Mouse (Mus musculus) central nervous system, embryonic 11.5 days (tissue): Measurements from ENCODE around the gene Cyp21a1. TPM values are rescaled to one million over a fixed set of nuclear protein-coding genes. Genes with fewer than 3 reads are reported as not detected.

Source experiments
- polyA plus RNA-seq: library from polyadenylated mRNA; depleted of rRNA; stranded (reverse); fragments of >200 nt; gene quantifications from 2 replicates; pipeline ENCODE4 v1.2.3, GENCODE M21; 2012; rRNA removed

Cyp21a1 gene
- polyA plus RNA-seq = 0.04 TPM in 2 replicates

GRCm38 (mm10) chr17:34804301-34804700 is at the start of gene Cyp21a1:
TSS of gene Cyp21a1 (minus strand) at chr17:34804561.

GRCm38 (mm10) chr17:34849722-34850516 is 45.6 kb upstream of the Cyp21a1 start, which contains the start of the genes Skiv2l and Nelfe:
TSS of gene Skiv2l (minus strand) at chr17:34850210.
TSS of gene Nelfe (plus strand) at chr17:34850391.

GRCm38 (mm10) chr17:34836856-34837221 is 32.5 kb upstream of the Cyp21a1 start, which contains the start of the genes Stk19 and Dxo:
TSS of gene Stk19 (minus strand) at chr17:34836945.
TSS of gene Dxo (plus strand) at chr17:34837019.

Other genes starting within 250 kb of the Cyp21a1 start
- 12.7 and 23.2 TPM in 2 replicates for gene Notch4, start 240.3 kb downstream of the Cyp21a1 start, polyA plus RNA-seq
- gene Gpsm3, start 214.8 kb downstream of the Cyp21a1 start, polyA plus RNA-seq = 3.7 and 6.2 TPM in 2 replicates
- gene Pbx2, start 213.3 kb downstream of the Cyp21a1 start, polyA plus RNA-seq = 163 and 174 TPM in 2 replicates
- 12.3 and 15.5 TPM in 2 replicates for gene Ager, start 206.7 kb downstream of the Cyp21a1 start, polyA plus RNA-seq
- gene Rnf5, start 200.9 kb downstream of the Cyp21a1 start, polyA plus RNA-seq = 146 and 186 TPM in 2 replicates
- 91.7 and 142 TPM in 2 replicates for gene Agpat1, start 200.3 kb downstream of the Cyp21a1 start, polyA plus RNA-seq
- 6.8 and 9.5 TPM in 2 replicates for gene Egfl8, start 188.6 kb downstream of the Cyp21a1 start, polyA plus RNA-seq
- 18.8 and 23.6 TPM in 2 replicates for gene Ppt2, start 176.1 kb downstream of the Cyp21a1 start, polyA plus RNA-seq
- 7.1 and 9.7 TPM in 2 replicates for gene Prrt1, start 175.0 kb downstream of the Cyp21a1 start, polyA plus RNA-seq
- gene Fkbpl, start 159.8 kb downstream of the Cyp21a1 start, polyA plus RNA-seq = 5.1 and 6.5 TPM in 2 replicates
- gene Atf6b, start 157.4 kb downstream of the Cyp21a1 start, polyA plus RNA-seq = 59.4 and 71.2 TPM in 2 replicates
- 0.06 and 0.09 TPM in 2 replicates for gene Tnxb, start 134.0 kb downstream of the Cyp21a1 start, polyA plus RNA-seq
- gene C4b, start 60.7 kb downstream of the Cyp21a1 start, polyA plus RNA-seq = 0.05 and 0.07 TPM in 2 replicates
- gene Stk19, start 32.4 kb upstream of the Cyp21a1 start, polyA plus RNA-seq = 46.3 and 66.7 TPM in 2 replicates
- gene Dxo, start 32.5 kb upstream of the Cyp21a1 start, polyA plus RNA-seq = 70.9 and 71.2 TPM in 2 replicates
- gene Skiv2l, start 45.6 kb upstream of the Cyp21a1 start, polyA plus RNA-seq = 65.5 and 77.4 TPM in 2 replicates
- gene Nelfe, start 45.8 kb upstream of the Cyp21a1 start, polyA plus RNA-seq = 94.0 and 142 TPM in 2 replicates
- gene Cfb, start 58.0 kb upstream of the Cyp21a1 start, polyA plus RNA-seq = 1.9 and 6.9 TPM in 2 replicates
- gene Zbtb12, start 74.9 kb upstream of the Cyp21a1 start, polyA plus RNA-seq = 73.5 and 98.0 TPM in 2 replicates
- gene Gm20547, start 77.5 kb upstream of the Cyp21a1 start, polyA plus RNA-seq = not detected in 2 replicates
- gene C2, start 93.7 kb upstream of the Cyp21a1 start, polyA plus RNA-seq = 1.6 and 2.2 TPM in 2 replicates
- gene Ehmt2, start 93.9 kb upstream of the Cyp21a1 start, polyA plus RNA-seq = 218 and 222 TPM in 2 replicates
- 0.08 and 0.11 TPM in 2 replicates for gene Slc44a4, start 109.9 kb upstream of the Cyp21a1 start, polyA plus RNA-seq
- 14.5 and 15.9 TPM in 2 replicates for gene Neu1, start 126.7 kb upstream of the Cyp21a1 start, polyA plus RNA-seq
- 3.0 and 3.4 TPM in 2 replicates for gene Hspa1b, start 154.7 kb upstream of the Cyp21a1 start, polyA plus RNA-seq
- not detected in 2 replicates for gene Gm20481, start 165.4 kb upstream of the Cyp21a1 start, polyA plus RNA-seq
- gene Hspa1a, start 167.6 kb upstream of the Cyp21a1 start, polyA plus RNA-seq = 1.4 and 2.2 TPM in 2 replicates
- 0.22 and 0.31 TPM in 2 replicates for gene Hspa1l, start 168.1 kb upstream of the Cyp21a1 start, polyA plus RNA-seq
- gene Lsm2, start 177.3 kb upstream of the Cyp21a1 start, polyA plus RNA-seq = 98.3 and 206 TPM in 2 replicates
- gene Vars, start 196.4 kb upstream of the Cyp21a1 start, polyA plus RNA-seq = 127 and 135 TPM in 2 replicates
- 0.60 and 0.76 TPM in 2 replicates for gene Vwa7, start 212.0 kb upstream of the Cyp21a1 start, polyA plus RNA-seq
- gene Sapcd1, start 223.5 kb upstream of the Cyp21a1 start, polyA plus RNA-seq = 6.4 and 8.8 TPM in 2 replicates
- 6.7 and 11.0 TPM in 2 replicates for gene Msh5, start 242.2 kb upstream of the Cyp21a1 start, polyA plus RNA-seq
- 122 and 142 TPM in 2 replicates for gene Clic1, start 245.4 kb upstream of the Cyp21a1 start, polyA plus RNA-seq